Mouse (Mus musculus) limb, embryonic 11.5 days (tissue): ENCODE measurements at regions not wholly inside any gene's neighbourhood (a gene's known extent, or its start where the extent isn't known, plus 50 kb on each side); places are given as distances from the start of the nearest gene placed in this dataset.
"Not testable (repeated sequence)": the region's sequence is repeated elsewhere in the genome, so short reads cannot be mapped to it uniquely, and the experiment has no call there.

Experiments
- ATAC-seq: fragments of 200-750 bp; cut with Nextera tagmentation; 2 replicates; pipeline ENCODE4 v1.8.0; 2017; ENCODE audit warnings: low read depth; ENCODE audit not compliant: insufficient number of reproducible peaks, low FRiP score, low TSS enrichment
- DNase-seq: peaks from one replicate; pipeline ENCODE4 v3.0.0-alpha.2; 2015; ENCODE audit warnings: low spot score
- H3K27ac ChIP-seq: fragments of 300-500 bp; sonication (generic); replicated peaks from 2 replicates; pipeline ENCODE4 v1.5.1; 2014; ENCODE audit warnings: low read depth, mild to moderate bottlenecking, low read length
- H3K27me3 ChIP-seq: fragments of 300-500 bp; sonication (generic); 2 replicates; pipeline ENCODE4 v1.6.1; 2014; ENCODE audit warnings: mild to moderate bottlenecking, low read length, mixed read lengths; ENCODE audit not compliant: control insufficient read depth, insufficient read depth
- H3K36me3 ChIP-seq: fragments of 300-500 bp; sonication (generic); 2 replicates; pipeline ENCODE4 v1.6.1; 2014; ENCODE audit warnings: mild to moderate bottlenecking, low read length, moderate library complexity, mixed read lengths; ENCODE audit not compliant: control insufficient read depth, insufficient read depth
- H3K4me1 ChIP-seq: fragments of 300-500 bp; sonication (generic); 2 replicates; pipeline ENCODE4 v1.6.1; 2014; ENCODE audit warnings: low read length, mixed read lengths; ENCODE audit not compliant: control insufficient read depth, insufficient read depth
- H3K4me2 ChIP-seq: fragments of 300-500 bp; sonication (generic); 2 replicates; pipeline ENCODE4 v1.6.1; 2014; ENCODE audit warnings: low read depth, mild to moderate bottlenecking, moderate library complexity; ENCODE audit not compliant: severe bottlenecking
- H3K4me3 ChIP-seq: fragments of 300-500 bp; sonication (generic); 2 replicates; pipeline ENCODE4 v1.5.1; 2014; ENCODE audit warnings: low read depth, low read length
- H3K9ac ChIP-seq: fragments of 300-500 bp; sonication (generic); 2 replicates; pipeline ENCODE4 v1.6.1; 2014; ENCODE audit warnings: mild to moderate bottlenecking, low read length
- H3K9me3 ChIP-seq: fragments of 300-500 bp; sonication (generic); 2 replicates; pipeline ENCODE4 v1.6.1; 2016; ENCODE audit warnings: low read length; ENCODE audit not compliant: control insufficient read depth
- WGBS: fragments of 180-500 bp; shearing (Covaris S2); extraction: QIAGEN DNeasy Blood & Tissue Kit; methylation state at CpG from one replicate; pipeline ENCODE4 v1.1.7; 2014; 5-methylcytosine and 5-hydroxymethylcytosine counted together

DNA sequence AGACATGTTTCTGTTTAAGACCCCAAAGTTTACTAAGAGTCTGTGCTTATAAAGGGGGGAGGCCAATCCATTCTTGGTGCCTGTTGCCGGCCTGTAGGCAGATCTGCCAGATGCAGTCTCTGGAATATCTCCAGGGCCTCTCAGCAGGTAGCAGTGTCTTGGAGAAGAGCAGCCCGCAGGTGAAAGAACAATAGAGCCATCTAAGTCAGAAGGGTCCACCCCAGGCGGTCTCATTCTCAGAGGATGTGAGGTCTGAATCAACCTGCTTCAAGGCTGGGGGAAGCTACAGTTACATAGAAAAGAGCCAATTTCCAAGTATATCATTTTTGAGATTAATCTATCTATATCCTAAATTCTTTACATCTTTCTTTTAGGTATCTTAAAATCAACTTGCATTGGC, 366.0 kb upstream of the Dab2 start:
- WGBS: 66% methylated on average over 3 of the region's 3 CpGs
- H3K9ac ChIP-seq: no peak overlapping the region
- no peaks in the 10 kb centered on the region for H3K27me3 ChIP-seq
- H3K27ac ChIP-seq: no peak overlapping the region
- no peak overlapping the region for H3K4me2 ChIP-seq
- no peak for ATAC-seq
- no peaks in the 10 kb centered on the region for H3K36me3 ChIP-seq
- no peaks in the 10 kb centered on the region for H3K4me1 ChIP-seq
- no peak for DNase-seq
- no peaks in the 10 kb centered on the region for H3K9me3 ChIP-seq
- no peak overlapping the region for H3K4me3 ChIP-seq

DNA sequence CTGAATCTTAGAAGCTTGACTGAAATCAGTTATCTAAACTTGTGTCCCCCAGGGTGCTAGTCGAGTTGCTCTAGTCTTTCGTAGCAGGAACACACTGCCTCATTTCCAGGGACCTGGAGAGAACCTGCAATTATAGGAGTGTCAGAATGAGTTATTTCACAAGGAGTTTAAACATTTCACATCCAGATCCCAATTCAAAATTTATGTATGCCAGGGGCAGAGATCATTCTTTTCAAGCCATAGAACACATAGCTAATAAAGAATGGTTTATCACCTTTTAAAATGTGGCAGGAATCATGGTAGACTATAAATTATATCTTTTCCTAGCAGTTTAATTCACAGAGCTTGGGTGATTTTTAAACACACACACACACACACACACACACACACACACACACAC, 358.6 kb upstream of the Dab2 start:
- WGBS: 5% methylated on average over 2 of the region's 2 CpGs
- Histone ChIP-seq H3K27ac (no peak overlapping the region), H3K36me3 (no peaks in the 10 kb centered on the region), H3K4me1 (no peaks in the 10 kb centered on the region), H3K9me3 (no peaks in the 10 kb centered on the region), H3K4me2 (no peak overlapping the region), H3K4me3 (no peak overlapping the region), H3K9ac (no peak overlapping the region), H3K27me3 (no peaks in the 10 kb centered on the region)
- DNase-seq (no peak), ATAC-seq (no peak)

DNA sequence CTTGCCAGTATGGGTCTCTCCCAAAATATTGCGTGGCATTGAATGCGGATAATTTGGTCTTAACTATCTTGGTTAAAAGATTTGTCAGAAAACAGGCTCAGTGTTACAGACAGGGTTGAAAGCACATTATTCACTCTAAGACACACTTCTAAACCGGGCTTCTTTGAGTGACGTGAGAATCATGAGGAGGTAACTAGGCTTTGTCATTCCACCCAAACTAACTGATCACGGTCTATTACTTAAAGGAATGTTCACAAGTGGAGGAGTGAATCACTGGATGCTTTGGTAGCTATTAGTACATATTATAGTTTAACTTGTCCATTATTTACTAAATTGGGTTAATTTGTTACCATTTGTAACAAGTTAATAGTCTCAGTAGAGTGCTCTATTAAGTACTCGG, 352.9 kb upstream of the Dab2 start:
- H3K27ac ChIP-seq: no peak overlapping the region
- no peaks in the 10 kb centered on the region for H3K4me1 ChIP-seq
- no peak overlapping the region for H3K9ac ChIP-seq
- H3K9me3 ChIP-seq: no peaks in the 10 kb centered on the region
- WGBS: 90% methylated on average over 6 of the region's 6 CpGs
- H3K27me3 ChIP-seq: no peaks in the 10 kb centered on the region
- H3K4me2 ChIP-seq: no peak overlapping the region
- H3K4me3 ChIP-seq: no peak overlapping the region
- no peak for DNase-seq
- ATAC-seq: no peak
- H3K36me3 ChIP-seq: no peaks in the 10 kb centered on the region

DNA sequence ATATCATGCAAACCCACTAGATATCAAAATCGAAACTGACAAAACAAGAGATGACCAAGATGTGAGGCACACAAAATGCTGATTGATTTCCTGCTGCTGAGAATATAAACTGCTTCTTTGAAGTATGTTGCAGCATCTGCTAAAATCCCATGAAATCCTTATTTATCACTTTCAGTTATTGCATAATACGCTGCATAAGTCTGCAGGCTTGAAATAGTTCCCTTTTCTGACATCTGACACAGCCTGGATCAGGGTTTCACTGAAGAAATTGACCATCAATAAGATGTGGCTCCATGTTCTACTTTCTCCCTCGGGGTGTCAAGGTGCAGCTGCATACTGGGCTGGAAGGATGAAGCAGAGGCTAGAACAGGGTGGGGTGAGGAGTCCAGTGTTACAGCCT, 348.7 kb upstream of the Dab2 start:
- Histone ChIP-seq H3K27ac (no peak overlapping the region), H3K9me3 (no peaks in the 10 kb centered on the region), H3K4me2 (no peak overlapping the region), H3K9ac (no peak overlapping the region), H3K27me3 (no peaks in the 10 kb centered on the region), H3K4me1 (no peaks in the 10 kb centered on the region), H3K36me3 (no peaks in the 10 kb centered on the region), H3K4me3 (no peak overlapping the region)
- 83% methylated on average over 3 of the region's 3 CpGs for whole genome bisulfite sequencing
- DNase-seq: no peak
- ATAC-seq: no peak

DNA sequence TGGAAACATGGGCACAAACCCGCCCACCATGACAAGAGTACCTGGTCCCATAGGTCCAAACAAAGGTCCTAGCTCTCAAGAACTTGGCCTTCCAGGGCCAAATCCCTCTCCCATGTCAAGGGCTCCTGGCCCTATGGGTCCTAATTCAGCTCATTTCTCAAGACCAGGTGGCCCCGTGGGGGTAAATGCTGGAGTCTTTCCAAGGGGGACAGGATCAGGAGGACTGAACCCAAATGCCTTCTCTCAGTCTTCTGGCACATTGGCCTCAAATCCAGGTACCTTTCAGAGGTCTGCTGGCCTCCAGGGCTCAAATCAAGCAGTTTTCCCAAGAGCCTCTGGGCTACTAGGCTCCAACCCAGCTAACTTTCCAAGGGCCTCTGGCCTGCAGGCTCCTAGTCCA, 347.9 kb upstream of the Dab2 start:
- H3K9ac ChIP-seq, H3K36me3 ChIP-seq, H3K27ac ChIP-seq, DNase-seq, H3K4me3 ChIP-seq, H3K27me3 ChIP-seq, H3K9me3 ChIP-seq, H3K4me2 ChIP-seq, ATAC-seq, H3K4me1 ChIP-seq: not testable (repeated sequence)
- WGBS: 92% methylated on average over 2 of the region's 2 CpGs

DNA sequence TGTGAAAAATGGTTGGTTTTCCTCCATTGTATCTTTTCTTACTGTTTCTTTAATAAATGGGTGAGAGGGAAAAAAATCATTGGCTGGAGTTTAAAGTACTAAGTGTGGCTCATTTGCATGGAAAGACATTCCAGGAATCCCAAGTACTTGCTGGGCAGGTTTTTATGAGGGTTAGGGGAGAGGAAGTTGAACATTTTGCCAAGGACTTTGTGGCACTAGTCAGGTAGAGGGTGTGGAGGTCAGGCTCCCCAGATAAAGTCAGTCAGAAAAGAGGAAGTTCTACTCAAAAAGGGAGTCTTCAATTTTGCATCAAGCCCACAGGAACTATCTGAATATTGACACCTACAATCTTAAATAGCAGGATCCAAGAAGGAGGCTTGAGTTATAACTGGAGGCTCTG, 346.5 kb upstream of the Dab2 start:
- DNase-seq (no peak), ATAC-seq (no peak)
- Histone ChIP-seq H3K4me1 (no peaks in the 10 kb centered on the region), H3K27me3 (no peaks in the 10 kb centered on the region), H3K9me3 (no peaks in the 10 kb centered on the region), H3K9ac (no peak overlapping the region), H3K4me3 (no peak overlapping the region), H3K4me2 (no peak overlapping the region), H3K36me3 (no peaks in the 10 kb centered on the region), H3K27ac (no peak overlapping the region)

DNA sequence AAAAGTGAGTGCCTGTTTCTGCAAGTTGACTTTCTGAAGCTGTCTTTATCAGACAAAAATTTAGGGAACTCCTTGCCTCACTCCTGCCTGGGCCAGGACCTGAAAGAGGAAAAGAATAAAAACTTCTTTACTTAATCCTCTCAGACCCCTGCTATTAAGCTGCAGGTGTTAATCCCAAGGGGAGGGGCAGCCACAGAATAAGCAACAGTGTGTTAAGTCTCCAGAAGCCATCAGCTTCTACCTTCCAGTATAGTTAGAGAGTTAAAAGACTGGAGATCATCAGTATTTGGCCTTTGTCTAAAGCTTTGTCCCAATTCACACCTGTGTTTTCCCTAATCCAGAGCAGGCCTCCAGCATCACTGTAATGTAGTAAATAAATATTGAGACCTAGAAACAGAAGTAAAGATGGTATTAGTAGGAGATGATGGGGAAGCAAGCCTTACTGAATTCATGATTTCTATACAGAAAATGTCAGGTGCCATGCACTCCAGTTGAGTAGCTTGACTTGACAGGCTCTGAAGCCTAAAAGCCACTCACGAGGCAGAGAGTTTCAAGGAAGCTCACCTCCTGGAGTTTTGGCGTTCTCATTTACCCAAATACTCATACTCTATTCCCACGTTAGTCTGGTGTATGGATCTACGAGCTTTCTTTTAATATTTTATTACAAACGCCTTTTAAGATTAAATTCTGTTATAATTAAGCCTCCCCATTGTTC, 308.1 kb upstream of the Dab2 start:
- H3K27me3 ChIP-seq: no peaks in the 10 kb centered on the region
- WGBS: 72% methylated on average over 5 of the region's 5 CpGs
- no peak overlapping the region for H3K4me3 ChIP-seq
- H3K4me2 ChIP-seq: no peak overlapping the region
- H3K4me1 ChIP-seq: no peaks in the 10 kb centered on the region
- no peaks in the 10 kb centered on the region for H3K9me3 ChIP-seq
- no peak overlapping the region for H3K9ac ChIP-seq
- H3K36me3 ChIP-seq: no peaks in the 10 kb centered on the region
- H3K27ac ChIP-seq: no peak overlapping the region
- ATAC-seq (no peak), DNase-seq (no peak)

DNA sequence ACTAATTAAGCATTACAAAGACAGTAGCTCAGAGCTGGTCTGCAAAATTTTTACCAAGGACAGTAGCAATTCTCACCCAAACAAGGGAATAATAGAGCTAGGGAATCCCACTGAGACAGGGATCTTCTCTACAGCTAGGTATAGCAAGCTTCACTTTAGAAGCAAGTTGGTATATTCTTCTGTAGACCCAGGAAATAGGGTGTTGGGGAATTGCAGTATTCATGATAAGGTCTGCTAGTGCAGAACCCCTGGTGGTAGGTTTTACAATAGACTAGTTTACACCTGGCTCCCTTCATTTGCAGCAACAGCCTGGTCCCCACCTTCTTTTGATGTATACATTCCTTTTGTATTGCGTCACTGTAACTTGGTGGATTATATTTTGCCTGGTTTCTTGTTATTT, 307.4 kb upstream of the Dab2 start:
- not testable (repeated sequence) for H3K27ac ChIP-seq, DNase-seq, H3K36me3 ChIP-seq, ATAC-seq, H3K4me3 ChIP-seq, H3K9me3 ChIP-seq, H3K9ac ChIP-seq, H3K27me3 ChIP-seq, H3K4me1 ChIP-seq, H3K4me2 ChIP-seq
- WGBS: 77% methylated on average over 1 of the region's 1 CpGs

DNA sequence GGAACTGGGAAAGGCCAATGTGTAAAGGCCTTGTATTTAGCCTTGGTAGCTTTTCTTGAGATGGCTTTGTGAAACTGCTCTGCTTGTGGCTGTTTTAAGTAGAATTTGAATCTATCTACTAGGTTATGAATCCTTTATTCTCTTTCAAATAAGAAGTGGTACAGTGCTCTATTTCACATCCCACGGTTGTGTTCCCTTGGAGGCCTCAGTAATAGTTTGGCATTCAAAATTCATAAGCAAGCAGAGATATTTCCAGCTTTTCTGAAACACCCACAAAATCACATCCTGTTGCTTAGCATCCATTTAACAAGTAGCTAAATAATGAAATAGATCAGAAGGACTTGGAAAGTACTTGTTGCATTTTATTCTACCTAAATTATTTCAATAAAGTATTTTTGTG, 298.8 kb upstream of the Dab2 start:
- no peak for ATAC-seq
- Histone ChIP-seq H3K27me3 (no peaks in the 10 kb centered on the region), H3K4me2 (no peak overlapping the region), H3K4me1 (no peaks in the 10 kb centered on the region), H3K27ac (no peak overlapping the region), H3K9ac (no peak overlapping the region), H3K9me3 (no peaks in the 10 kb centered on the region), H3K4me3 (no peak overlapping the region), H3K36me3 (no peaks in the 10 kb centered on the region)
- 90% methylated on average over 1 of the region's 1 CpGs for WGBS
- DNase-seq: no peak
